Mouse (Mus musculus) Patski (cell line): Measurements from ENCODE around the gene Mdc1. TPM values are rescaled to one million over a fixed set of nuclear protein-coding genes. Genes with fewer than 3 reads are reported as not detected.
"Not testable (repeated sequence)": the region's sequence is repeated elsewhere in the genome, so short reads cannot be mapped to it uniquely, and the experiment has no call there.

Experiments
- ATAC-seq: fragments of 100-300 bp; one replicate; pipeline ENCODE4 v1.8.0; 2021
- CTCF ChIA-PET: fragments of 350-600 bp; sonication (Branson Sonifier 250); formaldehyde crosslinking; loops from one replicate; lab custom pipeline; 2022; ENCODE audit warnings: inconsistent platforms; lab: Charles Lee
- POLR2A ChIA-PET: fragments of 350-600 bp; sonication (Branson Sonifier 250); formaldehyde crosslinking; loops from one replicate; lab custom pipeline; 2022; ENCODE audit warnings: antibody characterized with exemption, inconsistent platforms; lab: Charles Lee
- DNase-seq: peaks from one replicate; pipeline ENCODE4 v3.0.0-alpha.2; 2011; ENCODE audit warnings: low read depth, low spot score
- H3K27me3 ChIP-seq: fragments of 371-371 bp; one replicate; pipeline ENCODE4 v1.5.1; 2021
- CTCF ChIP-seq: fragments of 100-300 bp; IDR thresholded peaks from one replicate; pipeline ENCODE4 v1.5.1; 2021
- in situ Hi-C: fragments of 300-500 bp; cut with MboI; formaldehyde crosslinking; loops from 3 replicates; pipeline ENCODE4 v1.11.1; 2018; ENCODE audit warnings: low pct_unique_long_range_greater_than_20kb, mixed read lengths
- polyA plus RNA-seq: library from polyadenylated mRNA; unstranded; gene quantifications from one replicate; pipeline ENCODE4 v1.2.3, GENCODE M21; 2021

The Mdc1 gene
- polyA plus RNA-seq, 1 experiment from 2014 or later = 23.9 TPM

DNA sequence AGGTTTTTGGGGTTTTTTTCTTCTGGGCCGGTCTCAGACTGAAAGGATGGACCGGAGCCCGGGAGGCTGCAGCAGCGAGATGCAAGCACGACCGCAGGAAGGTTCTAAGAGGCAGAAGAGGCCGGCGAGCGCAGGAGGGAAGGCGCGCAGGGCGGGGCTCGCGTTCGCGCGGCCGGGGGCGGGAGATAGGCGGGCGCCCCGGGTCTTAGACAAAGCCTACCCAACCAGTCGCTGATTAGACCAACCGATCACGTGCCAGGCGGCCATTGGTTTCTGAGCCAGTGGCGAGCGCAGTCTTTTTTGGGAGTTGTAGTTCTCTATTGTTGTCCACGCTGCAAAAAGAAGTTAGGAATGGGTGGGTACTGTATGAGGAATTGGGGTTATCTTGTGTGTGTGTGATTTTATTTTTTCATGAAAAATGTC is 3.2 kb upstream of the Mdc1 start, which contains the start of gene Tubb5:
Gene Tubb5 (minus strand): TSS at position 185 of the 423 bp plus-strand sequence.
- POLR2A ChIA-PET = interaction anchor here (0.8 to 1.7 kb wide), 6 partner anchors 12 to 130 kb away, joined by 3 to 13 read pairs (median 4); partner anchors contain the start of gene Ier3
- in situ Hi-C loops = loop anchor here (5.0 kb wide), 2 partner anchors 34 to 79 kb away; partner anchors contain the start of genes Mrps18b and Ppp1r10
- ATAC-seq = peak; percentile 51

GRCm38 (mm10) chr17:35838570-35838969 is 2.7 kb upstream of the Mdc1 start:
- TF ChIP-seq CTCF = no peak
- no peak for ATAC-seq

More for the DNA sequence above, 3.2 kb upstream of the Mdc1 start, which contains the start of gene Tubb5:
- H3K27me3 ChIP-seq = no peaks in the 10 kb centered on the region
- no peak for TF ChIP-seq CTCF
- CTCF ChIA-PET = interaction anchor here (1.1 to 6.7 kb wide), 4 partner anchors 33 to 100 kb away, joined by 3 to 42 read pairs (median 23); no protein-coding TSS in a partner anchor
- peak; percentile 70 for DNase-seq

DNA sequence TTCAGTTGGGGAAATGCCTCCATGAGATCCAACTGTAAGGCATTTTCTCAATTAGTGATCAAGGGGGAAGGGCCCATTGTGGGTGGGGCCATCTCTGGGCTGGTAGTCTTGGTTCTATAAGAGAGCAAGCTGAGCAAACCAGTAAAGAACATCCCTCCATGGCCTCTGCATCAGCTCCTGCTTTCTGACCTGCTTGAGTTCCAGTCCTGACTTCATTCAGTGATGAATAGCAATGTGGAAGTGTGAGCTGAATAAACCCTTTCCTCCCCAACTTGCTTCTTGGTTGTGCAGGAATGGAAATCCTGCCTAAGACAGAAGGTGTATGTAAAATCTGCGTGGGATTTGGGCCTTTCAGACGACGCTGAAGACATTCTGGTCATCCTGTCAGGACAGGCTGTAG is 2.3 kb upstream of the Mdc1 start:
- H3K27me3 ChIP-seq, ATAC-seq, DNase-seq: not testable (repeated sequence)
- POLR2A ChIA-PET = interaction anchor here (0.8 to 1.4 kb wide), 4 partner anchors 28 to 137 kb away, joined by 3 to 6 read pairs (median 4); no protein-coding TSS in a partner anchor
- CTCF ChIA-PET = interaction anchor here (0.9 to 6.7 kb wide), 2 partner anchors 11 to 35 kb away, joined by 3 to 39 read pairs; no protein-coding TSS in a partner anchor
- in situ Hi-C loops = loop anchor here (5.0 kb wide), 2 partner anchors 33 to 78 kb away; partner anchors contain the start of genes Mrps18b and Ppp1r10

More at GRCm38 (mm10) chr17:35838570-35838969, 2.7 kb upstream of the Mdc1 start:
- ChIA-PET POLR2A (interaction anchor here (0.8 to 1.7 kb wide), 5 partner anchors 12 to 137 kb away, joined by 3 to 6 read pairs (median 3); no protein-coding TSS in a partner anchor), CTCF (interaction anchor here (6.7 kb wide), 1 partner anchor 36 kb away, joined by 39 read pairs; no protein-coding TSS in a partner anchor)
- H3K27me3 ChIP-seq = no peaks in the 10 kb centered on the region
- in situ Hi-C loops = loop anchor here (5.0 kb wide), 2 partner anchors 34 to 79 kb away; partner anchors contain the start of genes Mrps18b and Ppp1r10
- no peak for DNase-seq

DNA sequence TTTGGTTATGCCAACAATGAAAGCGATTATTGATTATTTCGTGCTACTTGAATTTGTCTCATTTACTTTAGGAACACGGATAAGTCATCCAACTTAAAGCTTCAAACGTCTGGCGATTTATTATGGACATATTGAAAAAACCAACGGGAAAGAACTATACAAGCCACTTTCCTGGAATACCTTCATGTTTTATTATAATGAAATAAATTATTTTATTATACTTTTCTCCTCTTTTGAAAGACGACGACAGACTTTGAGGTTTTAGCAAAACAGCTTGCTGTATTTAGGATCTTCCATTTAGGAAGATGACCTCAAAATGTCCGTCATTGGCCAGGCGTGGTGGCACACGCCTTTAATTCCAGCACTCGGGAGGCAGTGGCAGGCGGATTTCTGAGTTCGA is 754 bp upstream of the Mdc1 start:
- no peak for DNase-seq
- POLR2A ChIA-PET = interaction anchor here (0.7 kb wide), 1 partner anchor 89 kb away, joined by 9 read pairs; no protein-coding TSS in a partner anchor
- no peaks in the 10 kb centered on the region for H3K27me3 ChIP-seq
- TF ChIP-seq CTCF = no peak
- CTCF ChIA-PET = interaction anchor here (6.7 kb wide), 1 partner anchor 34 kb away, joined by 39 read pairs; no protein-coding TSS in a partner anchor
- in situ Hi-C loops = no loop called here
- no peak for ATAC-seq

- ChIA-PET POLR2A (interaction anchor here (0.6 to 1.2 kb wide), 3 partner anchors 19 to 282 kb away, joined by 3 to 4 read pairs (median 4); partner anchors contain the start of gene Nrm), CTCF (interaction anchor here (0.9 to 1.4 kb wide), 3 partner anchors 12 to 32 kb away, joined by 3 to 5 read pairs (median 3); no protein-coding TSS in a partner anchor)
- in situ Hi-C loops = no loop called here
- no peak for TF ChIP-seq CTCF
- no peak for ATAC-seq
- DNase-seq = no peak
- no peaks in the 10 kb centered on the region for H3K27me3 ChIP-seq
These were observed 691 bp downstream of the Mdc1 start for GRCm38 (mm10) chr17:35842006-35842405.

DNA sequence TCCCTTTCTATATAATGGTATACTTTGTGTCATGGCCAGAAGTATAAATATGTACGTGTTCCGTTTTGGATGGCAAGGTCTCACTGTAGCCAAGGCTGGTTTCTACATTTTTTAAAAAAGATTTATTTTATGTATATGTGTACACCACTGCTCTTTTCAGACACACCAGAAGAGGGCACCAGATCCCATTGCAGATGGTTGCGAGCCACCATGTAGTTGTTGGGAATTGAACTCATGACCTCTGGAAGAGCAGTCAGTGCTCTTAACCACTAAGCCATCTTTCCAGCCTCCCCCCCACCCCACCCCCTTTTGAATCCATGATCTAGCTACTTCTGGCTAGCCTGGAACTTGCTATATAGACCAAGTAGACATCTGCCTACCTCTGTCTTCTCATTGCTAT is 2.2 kb downstream of the Mdc1 start:
- ChIA-PET CTCF (interaction anchor here (1.4 to 1.6 kb wide), 2 partner anchors 14 to 34 kb away, joined by 3 read pairs; no protein-coding TSS in a partner anchor), POLR2A (no interaction called here)
- in situ Hi-C loops = no loop called here
- ATAC-seq = no peak
- TF ChIP-seq CTCF = no peak
- no peaks in the 10 kb centered on the region for H3K27me3 ChIP-seq
- no peak for DNase-seq

- no peak for TF ChIP-seq CTCF
- in situ Hi-C loops = no loop called here
- DNase-seq = no peak
- ChIA-PET POLR2A (interaction anchor here (1.2 kb wide), 1 partner anchor 23 kb away, joined by 3 read pairs; no protein-coding TSS in a partner anchor), CTCF (interaction anchor here (1.1 to 3.4 kb wide), 2 partner anchors 25 to 43 kb away, joined by 3 to 14 read pairs; no protein-coding TSS in a partner anchor)
- no peaks in the 10 kb centered on the region for H3K27me3 ChIP-seq
- ATAC-seq = no peak
These were observed 6.8 kb downstream of the Mdc1 start for GRCm38 (mm10) chr17:35848112-35848511.

DNA sequence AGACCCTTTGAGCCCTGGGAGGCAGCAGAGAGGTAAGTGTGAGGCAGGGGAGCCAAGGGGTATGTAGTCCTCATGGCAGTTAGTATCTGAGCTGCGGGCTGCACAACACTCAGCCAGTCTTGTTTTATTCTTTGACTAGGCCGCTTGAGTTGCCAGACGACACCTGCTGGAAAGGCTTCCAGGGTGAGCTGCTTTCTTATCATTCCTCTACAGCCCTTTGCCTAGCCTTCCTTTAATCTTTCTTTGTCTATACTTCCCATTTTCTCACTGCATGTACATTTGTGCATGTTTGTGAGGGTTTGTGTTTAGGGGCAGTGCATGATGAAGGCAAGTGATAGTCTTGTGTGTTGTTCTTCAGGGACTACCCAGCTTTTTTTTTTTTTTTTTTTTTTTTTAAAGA is 9.7 kb downstream of the Mdc1 start:
- DNase-seq = no peak
- ChIA-PET POLR2A (interaction anchor here (1.1 kb wide), 1 partner anchor 13 kb away, joined by 3 read pairs; the partner anchor contains the start of gene Tubb5), CTCF (interaction anchor here (1.1 to 2.7 kb wide), 3 partner anchors 9 to 16 kb away, joined by 3 to 6 read pairs (median 3); partner anchors contain the start of gene Nrm)
- ATAC-seq = no peak
- no peaks in the 10 kb centered on the region for H3K27me3 ChIP-seq
- TF ChIP-seq CTCF = no peak
- in situ Hi-C loops = no loop called here

DNA sequence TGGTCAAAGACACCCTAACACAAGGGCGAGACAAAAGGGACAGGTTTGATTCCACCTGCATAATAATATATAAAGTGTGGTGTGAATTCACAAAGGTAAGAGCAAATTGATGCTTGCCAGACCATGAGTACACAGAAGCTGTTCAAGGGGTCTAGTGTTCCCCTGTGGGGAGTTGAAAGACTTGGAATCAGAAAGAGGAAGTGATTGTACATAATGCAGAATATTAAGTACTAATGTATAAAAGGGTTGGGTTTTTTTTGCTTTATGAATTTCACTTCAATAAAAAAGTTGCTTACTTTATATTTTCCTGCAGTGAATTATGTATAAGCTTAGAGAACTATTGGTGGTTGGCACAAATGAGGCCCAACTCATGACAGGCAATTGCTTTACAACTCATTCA is 18.1 kb downstream of the Mdc1 start:
- ATAC-seq = no peak
- DNase-seq = no peak
- TF ChIP-seq CTCF = no peak
- CTCF ChIA-PET = interaction anchor here (0.7 to 4.5 kb wide), 4 partner anchors 8 to 15 kb away, joined by 3 to 29 read pairs (median 4); no protein-coding TSS in a partner anchor
- POLR2A ChIA-PET = no interaction called here
- in situ Hi-C loops = no loop called here
- no peaks in the 10 kb centered on the region for H3K27me3 ChIP-seq

DNA sequence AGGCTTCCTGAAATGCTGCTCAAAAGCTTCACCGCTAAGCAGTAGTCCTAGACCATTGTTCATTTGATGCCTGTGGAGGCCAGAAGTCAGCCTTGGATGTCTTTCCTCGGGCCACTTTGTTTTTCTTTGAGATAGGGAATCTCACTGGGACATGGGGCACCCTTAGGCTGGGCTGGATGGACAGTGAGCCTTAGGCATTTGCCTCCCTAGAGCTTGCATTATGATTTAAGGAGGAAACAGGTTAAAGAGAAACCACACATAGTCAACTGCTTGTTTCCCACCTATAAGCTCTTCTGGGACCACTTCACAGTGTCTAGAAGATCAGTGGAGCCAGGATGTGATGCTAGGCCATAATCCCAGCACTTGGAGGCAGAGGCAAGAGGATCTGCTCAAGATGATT is 18.5 kb downstream of the Mdc1 start:
- ChIA-PET POLR2A (interaction anchor here (0.5 to 1.5 kb wide), 3 partner anchors 10 to 124 kb away, joined by 3 to 4 read pairs (median 4); no protein-coding TSS in a partner anchor), CTCF (interaction anchor here (0.7 to 4.5 kb wide), 4 partner anchors 9 to 15 kb away, joined by 3 to 29 read pairs (median 4); no protein-coding TSS in a partner anchor)
- ATAC-seq = no peak
- DNase-seq = no peak
- H3K27me3 ChIP-seq = no peaks in the 10 kb centered on the region
- no peak for TF ChIP-seq CTCF
- in situ Hi-C loops = no loop called here
